Mouse (Mus musculus) E14TG2a.4 (cell line): ENCODE measurements around the gene Ccdc88c.

Source experiments
- CTCF ChIP-seq: conservative IDR thresholded peaks from 2 replicates; pipeline ENCODE4 v1.5.1; 2014; ENCODE audit warnings: low read length
- NANOG ChIP-seq: IDR thresholded peaks from 2 replicates; pipeline ENCODE4 v1.6.1; 2014; ENCODE audit warnings: borderline replicate concordance, low read length, mixed read lengths
- POU5F1 ChIP-seq: IDR thresholded peaks from 2 replicates; pipeline ENCODE4 v1.6.1; 2014; ENCODE audit warnings: low read length, borderline replicate concordance

DNA sequence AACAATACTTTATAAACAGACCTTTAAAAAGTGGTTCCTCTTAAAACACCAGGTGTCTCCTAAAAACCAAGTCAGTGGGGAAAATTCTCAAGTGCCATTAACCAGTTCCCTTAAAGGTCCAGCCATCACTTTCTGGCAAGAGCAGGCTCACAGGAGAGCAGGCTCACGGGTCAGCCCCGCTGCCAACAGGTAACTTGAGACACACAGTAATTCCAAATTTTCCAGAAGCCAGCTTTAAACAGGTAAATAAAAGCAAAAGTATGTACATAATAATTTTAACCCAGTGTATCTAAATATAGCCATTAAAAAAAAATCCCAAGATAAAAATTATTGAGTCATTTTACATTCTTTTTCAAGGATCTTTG lies 43.1 kb downstream of the Ccdc88c start:
- no peak for TF ChIP-seq CTCF
- TF ChIP-seq NANOG, result no peak
- no peak for TF ChIP-seq POU5F1
